Mouse (Mus musculus): ENCODE measurements around the gene Med13l.
A peak's percentile ranks its signal among the peaks of the same experiment; 100 is the strongest.

Gene Med13l

GRCm38 (mm10) chr5:118693996-118694395 is 133.5 kb downstream of the Med13l start:
- DNase-seq (ENCODE audit: low read depth), result no peak

- no peak for DNase-seq (ENCODE audit: low read depth)
These were observed 136.6 kb downstream of the Med13l start for GRCm38 (mm10) chr5:118697073-118697472.

GRCm38 (mm10) chr5:118700978-118701377 is 140.5 kb downstream of the Med13l start:
- DNase-seq (ENCODE audit: low read depth), result no peak

GRCm38 (mm10) chr5:118702674-118703073 is 142.2 kb downstream of the Med13l start:
- DNase-seq (ENCODE audit: low read depth), result no peak

GRCm38 (mm10) chr5:118704148-118704547 is 143.7 kb downstream of the Med13l start:
- DNase-seq (ENCODE audit: low read depth), result peak; percentile 66

- no peak for DNase-seq (ENCODE audit: low read depth)
These were observed 144.5 kb downstream of the Med13l start for GRCm38 (mm10) chr5:118704960-118705359.

GRCm38 (mm10) chr5:118706009-118706408 is 145.5 kb downstream of the Med13l start:
- no peak for DNase-seq (ENCODE audit: low read depth)

- DNase-seq (ENCODE audit: low read depth), result no peak
These were observed 145.9 kb downstream of the Med13l start for GRCm38 (mm10) chr5:118706414-118706813.

GRCm38 (mm10) chr5:118707501-118707900 is 147.0 kb downstream of the Med13l start:
- no peak for DNase-seq (ENCODE audit: low read depth)

- DNase-seq (ENCODE audit: low read depth), result peak; percentile 83
These were observed 147.9 kb downstream of the Med13l start for GRCm38 (mm10) chr5:118708215-118708949.

- DNase-seq (ENCODE audit: low read depth), result peak; percentile 60
These were observed 149.4 kb downstream of the Med13l start for GRCm38 (mm10) chr5:118709847-118710251.

- no peak for DNase-seq (ENCODE audit: low read depth)
These were observed 155.0 kb downstream of the Med13l start for GRCm38 (mm10) chr5:118715518-118715917.

GRCm38 (mm10) chr5:118716295-118717271 is 156.1 kb downstream of the Med13l start:
- DNase-seq (ENCODE audit: low read depth), result no peak

GRCm38 (mm10) chr5:118717456-118717855 is 157.0 kb downstream of the Med13l start:
- no peak for DNase-seq (ENCODE audit: low read depth)

GRCm38 (mm10) chr5:118718070-118718469 is 157.6 kb downstream of the Med13l start:
- no peak for DNase-seq (ENCODE audit: low read depth)

GRCm38 (mm10) chr5:118721416-118721815 is 160.9 kb downstream of the Med13l start:
- no peak for DNase-seq (ENCODE audit: low read depth)

- no peak for DNase-seq (ENCODE audit: low read depth)
These were observed 161.4 kb downstream of the Med13l start for GRCm38 (mm10) chr5:118721848-118722247.

- no peak for DNase-seq (ENCODE audit: low read depth)
These were observed 162.0 kb downstream of the Med13l start for GRCm38 (mm10) chr5:118722456-118722855.

GRCm38 (mm10) chr5:118725425-118725824 is 164.9 kb downstream of the Med13l start:
- DNase-seq (ENCODE audit: low read depth), result no peak

- DNase-seq (ENCODE audit: low read depth), result no peak
These were observed 165.5 kb downstream of the Med13l start for GRCm38 (mm10) chr5:118725886-118726505.

- DNase-seq (ENCODE audit: low read depth), result no peak
These were observed 166.9 kb downstream of the Med13l start for GRCm38 (mm10) chr5:118727336-118727735.

- no peak for DNase-seq (ENCODE audit: low read depth)
These were observed 171.7 kb downstream of the Med13l start for GRCm38 (mm10) chr5:118732221-118732620.
